Mouse (Mus musculus): ENCODE data around the gene Edar. TPM values are rescaled to one million over a fixed set of nuclear protein-coding genes. Genes with fewer than 3 reads are reported as not detected.

Gene Edar
- polyA plus RNA-seq, 1 experiment from 2014 or later = 0.23 TPM

- Histone ChIP-seq H3K4me3 (ENCODE audit: low read length) (no peak overlapping the region), H3K36me3 (ENCODE audit: control insufficient read depth, insufficient read depth, low read length) (no peaks in the 10 kb centered on the region), H3K4me1 (replicated peaks; ENCODE audit: control insufficient read depth, insufficient read depth, low read length) (no peaks in the 10 kb centered on the region), H3K9ac (ENCODE audit: low read length) (no peak overlapping the region), H3K4me2 (ENCODE audit: low read depth, low read length) (no peak overlapping the region), H3K27me3 (ENCODE audit: control insufficient read depth, insufficient read depth, low read depth, low read length) (no peaks in the 10 kb centered on the region), H3K9me3 (ENCODE audit: control insufficient read depth, low read length) (no peaks in the 10 kb centered on the region), H3K27ac (ENCODE audit: low read length) (no peak overlapping the region)
- 76% methylated on average over 5 of the region's 5 CpGs for WGBS
- no peak for ATAC-seq (ENCODE audit: low read depth)
Observed at GRCm38 (mm10) chr10:58600151-58600550, 75.3 kb downstream of the Edar start.

- Histone ChIP-seq H3K4me3 (ENCODE audit: low read length) (no peak overlapping the region), H3K4me1 (replicated peaks; ENCODE audit: control insufficient read depth, insufficient read depth, low read length) (no peaks in the 10 kb centered on the region), H3K4me2 (ENCODE audit: low read depth, low read length) (no peak overlapping the region), H3K36me3 (ENCODE audit: control insufficient read depth, insufficient read depth, low read length) (no peaks in the 10 kb centered on the region), H3K27me3 (ENCODE audit: control insufficient read depth, insufficient read depth, low read depth, low read length) (no peaks in the 10 kb centered on the region), H3K27ac (ENCODE audit: low read length) (no peak overlapping the region), H3K9ac (ENCODE audit: low read length) (no peak overlapping the region), H3K9me3 (ENCODE audit: control insufficient read depth, low read length) (peaks cover 3% of the 10 kb centered on the region; the same call in 1 of the 2 replicates)
- ATAC-seq (ENCODE audit: low read depth) = no peak
- 56% methylated on average over 5 of the region's 5 CpGs for WGBS
Observed at GRCm38 (mm10) chr10:58595821-58596220, 79.6 kb downstream of the Edar start.

GRCm38 (mm10) chr10:58595197-58595596 lies 80.3 kb downstream of the Edar start:
- H3K27me3 ChIP-seq (ENCODE audit: control insufficient read depth, insufficient read depth, low read depth, low read length) = no peaks in the 10 kb centered on the region
- peaks cover 3% of the 10 kb centered on the region; the same call in 1 of the 2 replicates for H3K9me3 ChIP-seq (ENCODE audit: control insufficient read depth, low read length)
- 93% methylated on average over 3 of the region's 3 CpGs for WGBS
- no peak for ATAC-seq (ENCODE audit: low read depth)
- no peak overlapping the region for H3K4me3 ChIP-seq (ENCODE audit: low read length)
- H3K4me2 ChIP-seq (ENCODE audit: low read depth, low read length) = no peak overlapping the region
- no peaks in the 10 kb centered on the region for H3K4me1 ChIP-seq (replicated peaks; ENCODE audit: control insufficient read depth, insufficient read depth, low read length)
- H3K9ac ChIP-seq (ENCODE audit: low read length) = no peak overlapping the region
- H3K36me3 ChIP-seq (ENCODE audit: control insufficient read depth, insufficient read depth, low read length) = no peaks in the 10 kb centered on the region
- no peak overlapping the region for H3K27ac ChIP-seq (ENCODE audit: low read length)

- Histone ChIP-seq H3K4me3 (ENCODE audit: low read length) (no peak overlapping the region), H3K4me1 (replicated peaks; ENCODE audit: control insufficient read depth, insufficient read depth, low read length) (no peaks in the 10 kb centered on the region), H3K9me3 (ENCODE audit: control insufficient read depth, low read length) (peaks cover 3% of the 10 kb centered on the region; the same call in 1 of the 2 replicates), H3K4me2 (ENCODE audit: low read depth, low read length) (no peak overlapping the region), H3K27ac (ENCODE audit: low read length) (no peak overlapping the region), H3K36me3 (ENCODE audit: control insufficient read depth, insufficient read depth, low read length) (no peaks in the 10 kb centered on the region), H3K9ac (ENCODE audit: low read length) (no peak overlapping the region), H3K27me3 (ENCODE audit: control insufficient read depth, insufficient read depth, low read depth, low read length) (no peaks in the 10 kb centered on the region)
- ATAC-seq (ENCODE audit: low read depth) = no peak
- WGBS = 71% methylated on average over 3 of the region's 3 CpGs
Observed at GRCm38 (mm10) chr10:58594486-58594885, 81.0 kb downstream of the Edar start.

- peak overlapping the region; percentile 85 for H3K27ac ChIP-seq (ENCODE audit: low read length)
- peak; percentile 71 for ATAC-seq (ENCODE audit: low read depth)
- no peak overlapping the region for H3K9ac ChIP-seq (ENCODE audit: low read length)
- WGBS = 21% methylated on average over 5 of the region's 5 CpGs
- no peak overlapping the region for H3K4me3 ChIP-seq (ENCODE audit: low read length)
- H3K4me2 ChIP-seq (ENCODE audit: low read depth, low read length) = no peak overlapping the region
- H3K36me3 ChIP-seq (ENCODE audit: control insufficient read depth, insufficient read depth, low read length) = no peaks in the 10 kb centered on the region
- H3K27me3 ChIP-seq (ENCODE audit: control insufficient read depth, insufficient read depth, low read depth, low read length) = no peaks in the 10 kb centered on the region
- peaks cover 3% of the 10 kb centered on the region; the same call in 1 of the 2 replicates for H3K4me1 ChIP-seq (replicated peaks; ENCODE audit: control insufficient read depth, insufficient read depth, low read length)
- no peaks in the 10 kb centered on the region; the same call in 1 of the 2 replicates for H3K9me3 ChIP-seq (ENCODE audit: control insufficient read depth, low read length)
Observed at GRCm38 (mm10) chr10:58585427-58586223, 89.8 kb downstream of the Edar start.

- Histone ChIP-seq H3K9ac (ENCODE audit: low read length) (no peak overlapping the region), H3K4me3 (ENCODE audit: low read length) (no peak overlapping the region), H3K4me2 (ENCODE audit: low read depth, low read length) (no peak overlapping the region), H3K9me3 (ENCODE audit: control insufficient read depth, low read length) (no peaks in the 10 kb centered on the region), H3K27ac (ENCODE audit: low read length) (no peak overlapping the region), H3K27me3 (ENCODE audit: control insufficient read depth, insufficient read depth, low read depth, low read length) (no peaks in the 10 kb centered on the region), H3K4me1 (replicated peaks; ENCODE audit: control insufficient read depth, insufficient read depth, low read length) (no peaks in the 10 kb centered on the region), H3K36me3 (ENCODE audit: control insufficient read depth, insufficient read depth, low read length) (no peaks in the 10 kb centered on the region)
- 67% methylated on average over 6 of the region's 6 CpGs for WGBS
- ATAC-seq (ENCODE audit: low read depth) = no peak
Observed at GRCm38 (mm10) chr10:58560521-58560920, 114.9 kb downstream of the Edar start.

- no peak for ATAC-seq (ENCODE audit: low read depth)
- WGBS = 23% methylated on average over 3 of the region's 3 CpGs
Observed at GRCm38 (mm10) chr10:58559901-58560300, 115.6 kb downstream of the Edar start.

GRCm38 (mm10) chr10:58559098-58559497 lies 116.4 kb downstream of the Edar start:
- WGBS = 21% methylated on average over 7 of the region's 7 CpGs
- Histone ChIP-seq H3K27ac (ENCODE audit: low read length) (no peak overlapping the region), H3K4me2 (ENCODE audit: low read depth, low read length) (no peak overlapping the region), H3K4me1 (replicated peaks; ENCODE audit: control insufficient read depth, insufficient read depth, low read length) (no peaks in the 10 kb centered on the region), H3K9ac (ENCODE audit: low read length) (no peak overlapping the region), H3K27me3 (ENCODE audit: control insufficient read depth, insufficient read depth, low read depth, low read length) (no peaks in the 10 kb centered on the region), H3K4me3 (ENCODE audit: low read length) (no peak overlapping the region), H3K9me3 (ENCODE audit: control insufficient read depth, low read length) (no peaks in the 10 kb centered on the region), H3K36me3 (ENCODE audit: control insufficient read depth, insufficient read depth, low read length) (no peaks in the 10 kb centered on the region)
- ATAC-seq (ENCODE audit: low read depth) = no peak; the same call in 1 of the 2 replicates

More at GRCm38 (mm10) chr10:58559901-58560300, 115.6 kb downstream of the Edar start:
- Histone ChIP-seq H3K27ac (ENCODE audit: low read length) (no peak overlapping the region), H3K9ac (ENCODE audit: low read length) (no peak overlapping the region), H3K36me3 (ENCODE audit: control insufficient read depth, insufficient read depth, low read length) (no peaks in the 10 kb centered on the region), H3K4me1 (replicated peaks; ENCODE audit: control insufficient read depth, insufficient read depth, low read length) (no peaks in the 10 kb centered on the region), H3K9me3 (ENCODE audit: control insufficient read depth, low read length) (no peaks in the 10 kb centered on the region), H3K27me3 (ENCODE audit: control insufficient read depth, insufficient read depth, low read depth, low read length) (no peaks in the 10 kb centered on the region), H3K4me3 (ENCODE audit: low read length) (no peak overlapping the region), H3K4me2 (ENCODE audit: low read depth, low read length) (no peak overlapping the region)

- H3K36me3 ChIP-seq (ENCODE audit: control insufficient read depth, insufficient read depth, low read length) = no peaks in the 10 kb centered on the region
- WGBS = 83% methylated on average over 8 of the region's 8 CpGs
- no peak overlapping the region for H3K27ac ChIP-seq (ENCODE audit: low read length)
- H3K9me3 ChIP-seq (ENCODE audit: control insufficient read depth, low read length) = no peaks in the 10 kb centered on the region
- no peak overlapping the region for H3K9ac ChIP-seq (ENCODE audit: low read length)
- H3K4me1 ChIP-seq (replicated peaks; ENCODE audit: control insufficient read depth, insufficient read depth, low read length) = no peaks in the 10 kb centered on the region
- H3K4me2 ChIP-seq (ENCODE audit: low read depth, low read length) = no peak overlapping the region
- no peaks in the 10 kb centered on the region for H3K27me3 ChIP-seq (ENCODE audit: control insufficient read depth, insufficient read depth, low read depth, low read length)
- no peak overlapping the region for H3K4me3 ChIP-seq (ENCODE audit: low read length)
- ATAC-seq (ENCODE audit: low read depth) = no peak
Observed at GRCm38 (mm10) chr10:58554693-58555387, 120.6 kb downstream of the Edar start.

All from lung, embryonic 16.5 days (tissue).